Mouse (Mus musculus): Measurements from ENCODE around the gene Sox8. TPM values are rescaled to one million over a fixed set of nuclear protein-coding genes. Genes with fewer than 3 reads are reported as not detected.

The Sox8 gene
- total RNA-seq, 2 experiments from 2014 or later, result 7.2 to 8.8 TPM

Other genes starting within 250 kb of the Sox8 start
- 1 to 10 TPM; 4.0 to 4.7 TPM for gene Tpsab1, start 225.1 kb downstream of the Sox8 start, total RNA-seq (2021)
- 10 to 100 TPM in 1 of 2 experiments, 1 to 10 TPM in 1; 9.4 to 12.6 TPM for gene Tpsb2, start 204.4 kb downstream of the Sox8 start, total RNA-seq (2021)
- not detected for gene Tpsg1, start 201.4 kb downstream of the Sox8 start, total RNA-seq (2021)
- 1 to 10 TPM; 3.2 to 3.4 TPM for gene Cacna1h, start 136.9 kb downstream of the Sox8 start, total RNA-seq (2021)
- gene Tekt4, start 116.1 kb downstream of the Sox8 start, total RNA-seq (2021), result not detected
- not detected for gene Sstr5, start 73.4 kb downstream of the Sox8 start, total RNA-seq (2021)
- 10 to 100 TPM; 13.1 to 13.8 TPM for gene Lmf1, start 8.4 kb upstream of the Sox8 start, total RNA-seq (2021)
- not detected for gene Gng13, start 146.5 kb upstream of the Sox8 start, total RNA-seq (2021)
- 1 to 10 TPM; 1.3 to 2.5 TPM for gene Chtf18, start 156.7 kb upstream of the Sox8 start, total RNA-seq (2021)
- gene Rpusd1, start 157.0 kb upstream of the Sox8 start, total RNA-seq (2021), result 1 to 10 TPM; 3.4 to 3.8 TPM
- not detected for gene Mslnl, start 165.4 kb upstream of the Sox8 start, total RNA-seq (2021)
- under 1 TPM in 1 of 2 experiments, not detected in 1; 0.74 TPM for gene Msln, start 183.7 kb upstream of the Sox8 start, total RNA-seq (2021)
- gene Narfl, start 203.1 kb upstream of the Sox8 start, total RNA-seq (2021), result 10 to 100 TPM; 27.7 to 28.8 TPM
- 10 to 100 TPM; 13.9 to 16.1 TPM for gene Haghl, start 215.0 kb upstream of the Sox8 start, total RNA-seq (2021)
- gene Ccdc78, start 215.9 kb upstream of the Sox8 start, total RNA-seq (2021), result not detected
- gene Fam173a, start 222.2 kb upstream of the Sox8 start, total RNA-seq (2021), result 10 to 100 TPM; 36.1 to 37.9 TPM
- gene AC134908.4, start 225.0 kb upstream of the Sox8 start, total RNA-seq (2021), result not detected
- 10 to 100 TPM; 46.6 to 60.9 TPM for gene Metrn, start 226.4 kb upstream of the Sox8 start, total RNA-seq (2021)
- gene Fbxl16, start 238.4 kb upstream of the Sox8 start, total RNA-seq (2021), result 1 to 10 TPM in 1 of 2 experiments, under 1 TPM in 1; 0.95 to 2.2 TPM

All from gastrocnemius, postnatal 14 days (tissue).